Mouse (Mus musculus): Measurements from ENCODE around the gene Krtdap. TPM values are rescaled to one million over a fixed set of nuclear protein-coding genes. Genes with fewer than 3 reads are reported as not detected.

Krtdap gene
- polyA plus RNA-seq, 1 experiment from 2014 or later = 12,744 TPM

DNA sequence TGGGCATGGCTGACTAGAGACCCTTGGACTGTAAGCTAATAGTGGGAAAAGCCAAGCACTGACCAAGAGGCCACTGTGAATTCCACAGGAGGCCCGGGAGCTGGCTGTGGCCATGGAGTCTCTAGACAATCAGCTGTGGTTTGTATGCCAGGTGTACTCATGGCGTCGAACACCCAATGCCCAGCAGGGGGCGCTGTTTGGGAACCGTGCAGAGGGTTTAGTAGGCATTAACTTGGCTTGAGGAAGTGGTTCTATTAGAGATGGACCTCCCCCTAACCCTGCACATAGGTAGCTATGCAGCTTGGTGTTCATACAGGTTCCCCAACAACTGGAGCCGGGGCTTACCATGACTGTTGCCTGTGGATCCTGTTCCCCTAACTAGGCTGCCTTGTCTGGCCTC is 18.2 kb downstream of the Krtdap start:
- WGBS = 47% methylated on average over 6 of the region's 6 CpGs
- Histone ChIP-seq H3K4me1 (replicated peaks; ENCODE audit: control insufficient read depth, insufficient read depth) (no peaks in the 10 kb centered on the region), H3K27ac (replicated peaks) (no peak overlapping the region), H3K27me3 (ENCODE audit: control insufficient read depth, insufficient read depth, low read length) (no peaks in the 10 kb centered on the region), H3K9me3 (ENCODE audit: control insufficient read depth, low read length) (no peaks in the 10 kb centered on the region), H3K4me2 (replicated peaks; ENCODE audit: low read depth) (no peak overlapping the region), H3K9ac (ENCODE audit: low read length) (no peak overlapping the region), H3K4me3 (ENCODE audit: low read depth, low read length) (no peak overlapping the region), H3K36me3 (ENCODE audit: control insufficient read depth, insufficient read depth, low read length) (no peaks in the 10 kb centered on the region)
- peak; percentile 68 for DNase-seq (ENCODE audit: low spot score)
- TF ChIP-seq CTCF (IDR thresholded peaks at IDR 0.05; ENCODE audit: low read depth) (peak; percentile 63), EP300 (optimal IDR thresholded peaks at IDR 0.05) (no peak)
- ATAC-seq (ENCODE audit: low FRiP score, low TSS enrichment) = no peak

DNA sequence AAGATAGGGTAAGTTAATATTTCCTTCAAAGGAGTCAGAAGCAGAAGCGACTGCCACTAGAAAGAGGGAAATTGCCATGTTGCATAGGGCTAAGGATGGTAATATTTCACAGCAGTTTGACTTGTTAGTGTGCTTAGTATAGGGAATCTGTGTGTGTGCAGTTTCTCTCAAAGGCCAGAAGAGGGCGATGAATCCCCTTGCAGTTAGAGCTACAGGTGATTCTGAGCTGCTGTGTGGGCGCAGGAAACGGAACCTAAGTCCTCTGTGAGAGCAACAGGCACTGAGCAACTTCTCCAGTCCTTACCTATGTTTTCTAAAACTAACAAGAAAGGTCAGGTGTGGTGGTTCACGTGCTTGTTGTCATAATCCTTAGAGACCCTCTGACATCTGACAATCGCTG is 22.6 kb downstream of the Krtdap start:
- H3K27me3 ChIP-seq (ENCODE audit: control insufficient read depth, insufficient read depth, low read length) = no peaks in the 10 kb centered on the region
- no peak overlapping the region for H3K27ac ChIP-seq (replicated peaks)
- H3K4me3 ChIP-seq (ENCODE audit: low read depth, low read length) = no peak overlapping the region
- H3K9ac ChIP-seq (ENCODE audit: low read length) = no peak overlapping the region
- no peak overlapping the region for H3K4me2 ChIP-seq (replicated peaks; ENCODE audit: low read depth)
- H3K36me3 ChIP-seq (ENCODE audit: control insufficient read depth, insufficient read depth, low read length) = no peaks in the 10 kb centered on the region
- no peaks in the 10 kb centered on the region for H3K4me1 ChIP-seq (replicated peaks; ENCODE audit: control insufficient read depth, insufficient read depth)
- WGBS = 57% methylated on average over 6 of the region's 6 CpGs
- TF ChIP-seq EP300 (optimal IDR thresholded peaks at IDR 0.05) = no peak
- TF ChIP-seq CTCF (IDR thresholded peaks at IDR 0.05; ENCODE audit: low read depth) = peak; percentile 60
- ATAC-seq (ENCODE audit: low FRiP score, low TSS enrichment) (no peak), DNase-seq (ENCODE audit: low spot score) (no peak)
- no peaks in the 10 kb centered on the region for H3K9me3 ChIP-seq (ENCODE audit: control insufficient read depth, low read length)

DNA sequence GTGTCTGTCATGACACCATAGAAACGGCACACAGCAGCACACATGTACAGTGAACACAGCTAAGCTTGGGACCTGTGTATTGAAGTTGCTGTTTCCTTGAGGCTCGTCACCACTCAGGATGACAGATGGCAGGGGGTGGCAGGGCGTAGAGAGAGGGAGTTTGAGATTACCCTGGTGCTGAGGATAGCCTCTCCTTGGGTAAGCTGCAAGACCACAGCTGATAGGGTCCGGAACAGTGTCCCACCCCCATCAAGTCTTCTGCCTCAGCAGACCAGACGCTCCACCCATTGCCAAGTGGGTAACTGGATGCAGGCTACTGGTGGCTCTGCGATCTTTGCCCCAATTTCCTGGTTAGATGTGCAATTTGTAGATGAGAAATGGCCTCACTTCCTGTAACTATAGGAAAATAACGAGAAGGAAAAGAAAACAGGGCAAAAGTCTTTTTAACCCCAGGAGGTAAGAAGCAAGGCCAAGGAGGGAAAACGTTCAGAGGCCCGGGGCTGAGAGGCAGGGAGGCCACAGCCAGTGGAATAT is 24.1 kb downstream of the Krtdap start:
- DNase-seq (ENCODE audit: low spot score) = peak; percentile 33
- H3K4me3 ChIP-seq (ENCODE audit: low read depth, low read length) = no peak overlapping the region
- TF ChIP-seq CTCF (IDR thresholded peaks at IDR 0.05; ENCODE audit: low read depth) = no peak
- no peak for TF ChIP-seq EP300 (optimal IDR thresholded peaks at IDR 0.05)
- H3K9me3 ChIP-seq (ENCODE audit: control insufficient read depth, low read length) = no peaks in the 10 kb centered on the region
- peak overlapping the region; percentile 70; the same call in 1 of the 2 replicates for H3K27ac ChIP-seq (replicated peaks)
- no peak overlapping the region for H3K4me2 ChIP-seq (replicated peaks; ENCODE audit: low read depth)
- H3K4me1 ChIP-seq (replicated peaks; ENCODE audit: control insufficient read depth, insufficient read depth) = no peaks in the 10 kb centered on the region
- peak; percentile 83 for ATAC-seq (ENCODE audit: low FRiP score, low TSS enrichment)
- WGBS = 32% methylated on average over 9 of the region's 9 CpGs
- H3K9ac ChIP-seq (ENCODE audit: low read length) = no peak overlapping the region
- H3K27me3 ChIP-seq (ENCODE audit: control insufficient read depth, insufficient read depth, low read length) = no peaks in the 10 kb centered on the region
- no peaks in the 10 kb centered on the region for H3K36me3 ChIP-seq (ENCODE audit: control insufficient read depth, insufficient read depth, low read length)

DNA sequence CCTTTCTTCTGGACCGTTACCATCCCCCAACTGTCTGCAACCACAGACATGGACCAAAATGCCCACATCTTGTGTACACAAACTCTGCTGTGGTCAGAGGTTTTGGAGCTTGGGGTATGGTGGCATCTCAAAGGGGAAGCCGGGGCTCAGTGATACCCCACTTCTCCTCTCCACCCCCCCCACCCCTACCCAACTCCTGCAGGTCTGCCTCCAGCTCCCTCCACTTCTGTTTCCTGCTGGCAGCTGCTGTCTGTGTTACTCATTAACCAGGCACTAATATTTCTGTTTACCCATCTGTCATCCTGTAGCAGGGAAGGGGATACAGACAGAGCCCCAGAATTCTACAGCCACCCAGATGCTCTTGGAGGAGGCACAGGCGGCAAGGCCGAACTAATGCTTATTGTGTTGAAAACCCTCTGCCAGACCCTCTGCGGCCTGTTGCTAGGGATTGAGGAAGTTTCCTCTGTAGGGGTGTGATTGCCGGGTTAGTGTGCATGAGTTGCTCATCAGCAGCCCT is 24.7 kb downstream of the Krtdap start:
- no peak for TF ChIP-seq EP300 (optimal IDR thresholded peaks at IDR 0.05)
- TF ChIP-seq CTCF (IDR thresholded peaks at IDR 0.05; ENCODE audit: low read depth) = no peak
- Histone ChIP-seq H3K27me3 (ENCODE audit: control insufficient read depth, insufficient read depth, low read length) (no peaks in the 10 kb centered on the region), H3K4me2 (replicated peaks; ENCODE audit: low read depth) (no peak overlapping the region), H3K9me3 (ENCODE audit: control insufficient read depth, low read length) (no peaks in the 10 kb centered on the region), H3K4me1 (replicated peaks; ENCODE audit: control insufficient read depth, insufficient read depth) (no peaks in the 10 kb centered on the region), H3K4me3 (ENCODE audit: low read depth, low read length) (no peak overlapping the region), H3K9ac (ENCODE audit: low read length) (no peak overlapping the region), H3K36me3 (ENCODE audit: control insufficient read depth, insufficient read depth, low read length) (no peaks in the 10 kb centered on the region), H3K27ac (replicated peaks) (peak overlapping the region; percentile 70; the same call in 1 of the 2 replicates)
- peak; percentile 54 for DNase-seq (ENCODE audit: low spot score)
- 39% methylated on average over 6 of the region's 6 CpGs for WGBS
- ATAC-seq (ENCODE audit: low FRiP score, low TSS enrichment) = peak; percentile 64; the same call in 1 of the 2 replicates

- peak; percentile 48; the same call in 1 of the 2 replicates for ATAC-seq (ENCODE audit: low FRiP score, low TSS enrichment)
Measured at GRCm38 (mm10) chr7:30820131-30820530, 32.4 kb downstream of the Krtdap start.

DNA sequence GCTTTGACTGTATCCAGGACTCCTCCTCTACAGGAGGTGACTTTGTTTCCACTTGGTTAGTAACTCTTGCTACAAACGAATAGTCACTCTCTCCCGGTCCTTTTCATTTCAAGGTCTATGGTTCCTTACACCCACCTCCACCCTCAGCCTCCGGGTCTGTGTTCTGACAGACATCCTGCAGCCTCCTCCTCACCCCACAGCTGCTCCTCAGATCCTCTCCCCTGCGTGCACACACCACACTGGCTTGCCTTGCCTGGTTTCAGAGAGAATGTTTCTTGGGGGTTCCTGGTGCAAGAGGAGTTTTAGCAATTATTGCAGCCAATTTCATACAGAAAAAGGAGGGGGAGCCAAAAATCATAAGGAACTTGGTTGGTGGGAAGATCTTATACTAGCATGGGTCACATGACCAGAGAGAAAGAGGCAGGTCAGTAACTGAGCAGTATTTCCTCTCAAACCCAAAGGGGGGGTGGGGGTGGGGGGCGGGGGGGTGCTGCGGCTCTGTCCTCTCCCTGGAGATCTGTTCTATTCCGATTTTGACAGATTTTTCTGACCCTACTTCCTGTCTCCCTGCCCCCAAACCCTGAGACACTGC is 33.3 kb downstream of the Krtdap start:
- 43% methylated on average over 7 of the region's 7 CpGs for WGBS

More at GRCm38 (mm10) chr7:30820131-30820530, 32.4 kb downstream of the Krtdap start:
- TF ChIP-seq CTCF (IDR thresholded peaks at IDR 0.05; ENCODE audit: low read depth) = no peak
- TF ChIP-seq EP300 (optimal IDR thresholded peaks at IDR 0.05) = no peak
- no peak overlapping the region for H3K4me3 ChIP-seq (ENCODE audit: low read depth, low read length)
- no peak overlapping the region for H3K27ac ChIP-seq (replicated peaks)
- H3K9ac ChIP-seq (ENCODE audit: low read length) = peak overlapping the region; percentile 27; the same call in 1 of the 2 replicates
- DNase-seq (ENCODE audit: low spot score) = peak; percentile 56
- H3K4me2 ChIP-seq (replicated peaks; ENCODE audit: low read depth) = no peak overlapping the region
- no peaks in the 10 kb centered on the region for H3K4me1 ChIP-seq (replicated peaks; ENCODE audit: control insufficient read depth, insufficient read depth)
- H3K27me3 ChIP-seq (ENCODE audit: control insufficient read depth, insufficient read depth, low read length) = no peaks in the 10 kb centered on the region
- 40% methylated on average over 6 of the region's 6 CpGs for WGBS
- no peaks in the 10 kb centered on the region for H3K9me3 ChIP-seq (ENCODE audit: control insufficient read depth, low read length)
- H3K36me3 ChIP-seq (ENCODE audit: control insufficient read depth, insufficient read depth, low read length) = no peaks in the 10 kb centered on the region

More for the DNA sequence above, 33.3 kb downstream of the Krtdap start:
- no peak overlapping the region for H3K9ac ChIP-seq (ENCODE audit: low read length)
- H3K27me3 ChIP-seq (ENCODE audit: control insufficient read depth, insufficient read depth, low read length) = no peaks in the 10 kb centered on the region
- TF ChIP-seq EP300 (optimal IDR thresholded peaks at IDR 0.05) (no peak), CTCF (IDR thresholded peaks at IDR 0.05; ENCODE audit: low read depth) (no peak)
- ATAC-seq (ENCODE audit: low FRiP score, low TSS enrichment) = no peak
- H3K27ac ChIP-seq (replicated peaks) = no peak overlapping the region
- no peaks in the 10 kb centered on the region for H3K4me1 ChIP-seq (replicated peaks; ENCODE audit: control insufficient read depth, insufficient read depth)
- H3K36me3 ChIP-seq (ENCODE audit: control insufficient read depth, insufficient read depth, low read length) = no peaks in the 10 kb centered on the region
- no peaks in the 10 kb centered on the region for H3K9me3 ChIP-seq (ENCODE audit: control insufficient read depth, low read length)
- no peak overlapping the region for H3K4me2 ChIP-seq (replicated peaks; ENCODE audit: low read depth)
- H3K4me3 ChIP-seq (ENCODE audit: low read depth, low read length) = no peak overlapping the region
- no peak for DNase-seq (ENCODE audit: low spot score)

Data from stomach, postnatal 0 days (tissue).